ENCODE assay signal across 8 mouse cellular contexts in the genomic region with DNA sequence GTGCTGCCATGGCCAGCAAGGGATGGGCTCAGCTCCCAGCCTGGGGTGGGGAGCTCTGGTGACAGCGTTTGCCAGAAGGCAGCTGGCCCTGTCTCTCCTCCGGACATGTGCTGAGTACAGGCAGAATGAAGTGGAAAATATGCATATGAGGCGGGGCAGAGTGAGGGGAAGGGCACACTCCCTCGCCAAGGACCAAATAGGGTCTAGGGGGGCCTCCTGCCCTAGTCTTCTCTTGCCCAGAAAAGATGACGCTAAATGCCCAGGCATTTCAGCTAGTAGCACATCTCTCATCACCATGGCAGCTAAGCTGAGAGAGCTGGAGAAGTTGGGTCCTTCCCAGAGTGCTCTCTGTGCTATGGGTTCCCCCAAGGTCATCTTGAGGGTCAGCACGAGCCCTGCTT. TPM values are rescaled to one million over a fixed set of nuclear protein-coding genes. Genes with fewer than 3 reads are reported as not detected.
DNase-seq lines count a peak whose midpoint lies in the region; ATAC-seq lines count a peak whose summit lies in the region.

No protein-coding gene starts in this region.

- no peaks in the 10 kb centered on the region for H3K27me3 ChIP-seq in heart, embryonic 12.5 days (replicated peaks)
- H3K27me3 ChIP-seq in midbrain, embryonic 12.5 days: 0 out of 2 replicates have a peak, but pooled peaks cover 4% of the 10 kb centered on the region

- H3K4me2 ChIP-seq in heart, embryonic 12.5 days: no peak overlapping the region
- H3K4me2 ChIP-seq in midbrain, embryonic 12.5 days (replicated peaks): no peak overlapping the region

- ATAC-seq in heart, embryonic 12.5 days (ENCODE audit: insufficient number of reproducible peaks, low FRiP score): peak; percentile 85
- peak; percentile 44; the same call in 1 of the 2 replicates for ATAC-seq in midbrain, embryonic 12.5 days (ENCODE audit: low FRiP score, low read depth)
- ATAC-seq in megakaryocyte, adult 5-6 weeks (ENCODE audit: poor library complexity, severe bottlenecking): no peak

- H3K9me3 ChIP-seq in heart, embryonic 12.5 days (replicated peaks): no peaks in the 10 kb centered on the region
- no peaks in the 10 kb centered on the region for H3K9me3 ChIP-seq in midbrain, embryonic 12.5 days

- peak; percentile 77 to 84 for DNase-seq in right cerebral cortex, postnatal 10 days (ENCODE audit: low spot score in 2 of 2)
- no peak for DNase-seq in right cerebral cortex, postnatal 14 days
- peak; percentile 92 to 96 for DNase-seq in cerebellum, postnatal 10 days
- peak; percentile 74 for DNase-seq in kidney, postnatal 10 days
- no peak for DNase-seq in spleen, postnatal 4 days (ENCODE audit: low spot score in 2 of 2)

- H3K36me3 ChIP-seq in heart, embryonic 12.5 days: no peaks in the 10 kb centered on the region
- no peaks in the 10 kb centered on the region for H3K36me3 ChIP-seq in midbrain, embryonic 12.5 days

- H3K4me3 ChIP-seq in heart, embryonic 12.5 days: no peak overlapping the region
- H3K4me3 ChIP-seq in midbrain, embryonic 12.5 days: no peak overlapping the region

- peaks cover 55% of the 10 kb centered on the region for H3K4me1 ChIP-seq in heart, embryonic 12.5 days (replicated peaks)
- H3K4me1 ChIP-seq in midbrain, embryonic 12.5 days: peaks cover 5% of the 10 kb centered on the region; the same call in 1 of the 2 replicates

- WGBS in heart, embryonic 12.5 days: 5% methylated on average over 6 of the region's 6 CpGs
- WGBS in midbrain, embryonic 12.5 days: 36% methylated on average over 6 of the region's 6 CpGs

- H3K27ac ChIP-seq in heart, embryonic 12.5 days (ENCODE audit: poor library complexity, severe bottlenecking): peak overlapping the region; percentile 89
- H3K27ac ChIP-seq in midbrain, embryonic 12.5 days (replicated peaks): no peak overlapping the region

- H3K9ac ChIP-seq in heart, embryonic 12.5 days: no peak overlapping the region
- no peak overlapping the region for H3K9ac ChIP-seq in midbrain, embryonic 12.5 days (replicated peaks)

RNA-seq across cellular contexts. Expression of a gene that starts 44.1 kb away (rescaled TPM):
- polyA plus RNA-seq in heart, embryonic 12.5 days (2016; fragmentation: Nextera tagmentation; extraction: Ambion mirVana): 36.5 and 38.2 TPM in 2 replicates
- polyA plus RNA-seq in midbrain, embryonic 12.5 days (2016; fragmentation: Nextera tagmentation; extraction: Ambion mirVana): 10.1 and 11.0 TPM in 2 replicates
- total RNA-seq in megakaryocyte, adult 5-6 weeks (2015): 31.0 and 35.4 TPM in 2 replicates
- 40.3 and 46.3 TPM in 2 replicates for total RNA-seq in megakaryocyte, adult 5-6 weeks (2017)

RNA-seq across cellular contexts. Expression of a gene that starts 52.9 kb away (rescaled TPM):
- 6.9 and 7.1 TPM in 2 replicates for polyA plus RNA-seq in heart, embryonic 12.5 days (2016; fragmentation: Nextera tagmentation; extraction: Ambion mirVana)
- 28.1 and 28.7 TPM in 2 replicates for polyA plus RNA-seq in midbrain, embryonic 12.5 days (2016; fragmentation: Nextera tagmentation; extraction: Ambion mirVana)
- total RNA-seq in megakaryocyte, adult 5-6 weeks (2015): not detected in 2 replicates
- not detected in 2 replicates for total RNA-seq in megakaryocyte, adult 5-6 weeks (2017)

RNA-seq across cellular contexts. Expression of a gene that starts 53.3 kb away (rescaled TPM):
- polyA plus RNA-seq in heart, embryonic 12.5 days (2016; fragmentation: Nextera tagmentation; extraction: Ambion mirVana): 1.5 TPM in 2 replicates
- polyA plus RNA-seq in midbrain, embryonic 12.5 days (2016; fragmentation: Nextera tagmentation; extraction: Ambion mirVana): not detected in 2 replicates
- total RNA-seq in megakaryocyte, adult 5-6 weeks (2015): 77.6 and 78.5 TPM in 2 replicates
- total RNA-seq in megakaryocyte, adult 5-6 weeks (2017): 36.9 and 44.9 TPM in 2 replicates

Comparison
In these comparisons a context has a peak if more than half of its experiments do, and no peak if none do; other contexts are left out.
1. DNase-seq: peak in right cerebral cortex, postnatal 10 days (2 of 2), cerebellum, postnatal 10 days (2 of 2) and kidney, postnatal 10 days (single experiment); none in right cerebral cortex, postnatal 14 days (single experiment) and spleen, postnatal 4 days (0 of 2).